Mouse (Mus musculus) adrenal gland, adult 8-10 months (tissue): ENCODE data around the gene Acer3. TPM values are rescaled to one million over a fixed set of nuclear protein-coding genes. Genes with fewer than 3 reads are reported as not detected.

Experiments
- DNase-seq: peaks from one replicate; pipeline ENCODE4 v3.0.0; 2022
- total RNA-seq, 4 experiments: library from RNA; stranded (reverse); gene quantifications; 2 replicates each; pipeline ENCODE4 v1.2.4; 2022

The Acer3 gene
- total RNA-seq, 4 experiments from 2014 or later, result 15.1 to 32.7 (median 18.5) TPM

- DNase-seq, result peak; percentile 69
Measured at GRCm38 (mm10) chr7:98177929-98178559, 143.0 kb downstream of the Acer3 start, which contains the start of gene Capn5. TSS of gene Capn5 (minus strand) at chr7:98178274.

GRCm38 (mm10) chr7:98177566-98177928 is 143.5 kb downstream of the Acer3 start:
- no peak for DNase-seq

GRCm38 (mm10) chr7:98177071-98177485 is 143.9 kb downstream of the Acer3 start:
- DNase-seq, result no peak

- DNase-seq, result no peak
Measured at GRCm38 (mm10) chr7:98176322-98177070, 144.5 kb downstream of the Acer3 start.

GRCm38 (mm10) chr7:98174883-98175755 is 145.9 kb downstream of the Acer3 start:
- no peak for DNase-seq

- no peak for DNase-seq
Measured at GRCm38 (mm10) chr7:98173408-98173807, 147.6 kb downstream of the Acer3 start.

GRCm38 (mm10) chr7:98172661-98173060 is 148.3 kb downstream of the Acer3 start:
- no peak for DNase-seq

- no peak for DNase-seq
Measured at GRCm38 (mm10) chr7:98171141-98172073, 149.6 kb downstream of the Acer3 start.

- DNase-seq, result no peak
Measured at GRCm38 (mm10) chr7:98164999-98165528, 155.9 kb downstream of the Acer3 start.

- no peak for DNase-seq
Measured at GRCm38 (mm10) chr7:98164382-98164998, 156.5 kb downstream of the Acer3 start.

GRCm38 (mm10) chr7:98163700-98164099 is 157.3 kb downstream of the Acer3 start:
- DNase-seq, result no peak

GRCm38 (mm10) chr7:98162239-98162638 is 158.8 kb downstream of the Acer3 start:
- DNase-seq, result no peak

GRCm38 (mm10) chr7:98160041-98160740 is 160.8 kb downstream of the Acer3 start:
- DNase-seq, result no peak

- no peak for DNase-seq
Measured at GRCm38 (mm10) chr7:98158481-98158880, 162.5 kb downstream of the Acer3 start.

- DNase-seq, result no peak
Measured at GRCm38 (mm10) chr7:98157636-98158332, 163.2 kb downstream of the Acer3 start.
